Mouse (Mus musculus): ENCODE results near the gene Enah.

- TF ChIP-seq CTCF (IDR thresholded peaks at IDR 0.05; ENCODE audit: low read depth) (no peak), EP300 (IDR thresholded peaks at IDR 0.05; ENCODE audit: low read depth) (peak; percentile 81)
Measured at GRCm38 (mm10) chr1:181860659-181861058, 159.1 kb downstream of the Enah start.
